Mouse (Mus musculus): Measurements from ENCODE around the gene Tmem52.

DNA sequence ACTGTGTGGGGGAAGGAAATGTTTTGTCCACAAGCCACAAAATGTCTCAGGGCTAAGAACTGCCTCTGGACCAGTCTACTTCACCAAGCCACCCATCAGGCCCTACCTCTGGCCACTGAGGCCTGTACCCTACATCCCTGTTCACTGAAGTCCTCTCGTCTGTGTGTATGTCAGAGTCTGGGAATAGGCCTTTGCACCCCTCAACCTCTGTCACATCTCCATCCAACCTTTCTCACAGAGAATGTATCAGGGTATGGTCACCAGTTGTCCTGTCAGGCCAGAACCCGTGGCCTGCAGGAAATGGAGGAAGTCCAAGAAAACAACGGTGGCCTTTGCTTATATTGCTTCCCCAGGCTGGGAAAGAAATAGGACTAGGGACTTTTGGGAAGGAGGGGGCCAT lies 16.6 kb downstream of the Tmem52 start:
- no peak for TF ChIP-seq CTCF (IDR thresholded peaks at IDR 0.05 in 2 of 3, conservative IDR thresholded peaks at IDR 0.05 in 1 of 3; ENCODE audit: control insufficient read depth in 1 of 3, insufficient read depth in 1 of 3, low read depth in 2 of 3, low read length in 3 of 3, poor library complexity in 1 of 3, severe bottlenecking in 1 of 3)
- TF ChIP-seq TBP (IDR thresholded peaks at IDR 0.05; ENCODE audit: low read depth, low read length) = no peak
- TF ChIP-seq ETS1 (IDR thresholded peaks at IDR 0.05; ENCODE audit: low read depth, low read length) = no peak
- TF ChIP-seq GATA1 (IDR thresholded peaks at IDR 0.05; ENCODE audit: low read depth, low read length) = no peak
- no peak for TF ChIP-seq ZMIZ1 (IDR thresholded peaks at IDR 0.05; ENCODE audit: low read depth, low read length)
- TF ChIP-seq POLR2AphosphoS2 (IDR thresholded peaks at IDR 0.05; ENCODE audit: low read length) = no peak
- TF ChIP-seq SIN3A (IDR thresholded peaks at IDR 0.05; ENCODE audit: low read length) = no peak
- TF ChIP-seq ZNF384 (IDR thresholded peaks at IDR 0.05; ENCODE audit: low read depth, low read length) = no peak
- TF ChIP-seq POLR2A (IDR thresholded peaks at IDR 0.05; ENCODE audit: control insufficient read depth in 1 of 2, insufficient read depth in 1 of 2, low read depth in 1 of 2, low read length in 2 of 2, poor library complexity in 1 of 2) = no peak
- TF ChIP-seq USF2 (IDR thresholded peaks at IDR 0.05; ENCODE audit: borderline replicate concordance in 1 of 2, insufficient read depth in 1 of 2, low read depth in 1 of 2, low read length in 2 of 2) = no peak
- TF ChIP-seq BHLHE40 (IDR thresholded peaks at IDR 0.05; ENCODE audit: borderline replicate concordance, low read depth, low read length) = no peak
- no peak for TF ChIP-seq E2F4 (IDR thresholded peaks at IDR 0.05; ENCODE audit: borderline replicate concordance, low read depth, low read length)

Measured in MEL (cell line).